Mouse (Mus musculus) ES-E14 (cell line): Measurements from ENCODE around the gene Baz2a. TPM values are rescaled to one million over a fixed set of nuclear protein-coding genes. Genes with fewer than 3 reads are reported as not detected.

Experiments
- DNase-seq: peaks from one replicate; pipeline ENCODE4 v3.0.0-alpha.2; 2013; ENCODE audit warnings: low read depth, low spot score
- H3K27ac ChIP-seq: 2 replicates; pipeline ENCODE4 v1.5.1; 2012; ENCODE audit warnings: low read depth, mild to moderate bottlenecking, low read length, moderate library complexity, mixed read lengths; ENCODE audit not compliant: poor library complexity, insufficient read depth, severe bottlenecking
- H3K36me3 ChIP-seq: 2 replicates; pipeline ENCODE4 v1.6.1; 2012; ENCODE audit warnings: mild to moderate bottlenecking, low read length, moderate library complexity, mixed read lengths; ENCODE audit not compliant: control insufficient read depth, poor library complexity, insufficient read depth, severe bottlenecking
- H3K4me1 ChIP-seq, 2 experiments: fragments of 150-350 bp in 1 of 2; sonication (generic) in 1 of 2; 2 replicates each; pipeline ENCODE4 v1.6.1; 2012; ENCODE audit warnings: low read length in 2 of 2, mild to moderate bottlenecking in 1 of 2, mixed read lengths in 1 of 2; ENCODE audit not compliant: control insufficient read depth in 2 of 2, insufficient read depth in 2 of 2, poor library complexity in 1 of 2
- H3K4me3 ChIP-seq, 2 experiments: fragments of 150-350 bp in 1 of 2; sonication (generic) in 1 of 2; 2 replicates each; pipeline ENCODE4 v1.5.1; 2012; ENCODE audit warnings: low read length in 2 of 2, low read depth in 1 of 2, mild to moderate bottlenecking in 1 of 2, mixed read lengths in 1 of 2; ENCODE audit not compliant: insufficient read depth in 1 of 2, poor library complexity in 1 of 2, severe bottlenecking in 1 of 2
- H3K9ac ChIP-seq: 2 replicates; pipeline ENCODE4 v1.6.1; 2012; ENCODE audit warnings: low read depth, mild to moderate bottlenecking, low read length, mixed read lengths; ENCODE audit not compliant: poor library complexity, insufficient read depth, severe bottlenecking
- H3K9me3 ChIP-seq: fragments of 150-350 bp; sonication (generic); 2 replicates; pipeline ENCODE4 v1.6.1; 2012; ENCODE audit warnings: low read depth, mild to moderate bottlenecking, low read length; ENCODE audit not compliant: control insufficient read depth, insufficient read depth
- CHD2 ChIP-seq: IDR thresholded peaks from 2 replicates; pipeline ENCODE4 v1.6.1; 2014; ENCODE audit warnings: mild to moderate bottlenecking, low read depth, low read length, inconsistent platforms
- HCFC1 ChIP-seq: IDR thresholded peaks from 2 replicates; pipeline ENCODE4 v1.6.1; 2012; ENCODE audit warnings: low read length, inconsistent platforms, borderline replicate concordance; ENCODE audit not compliant: insufficient read depth
- MAFK ChIP-seq: IDR thresholded peaks from 2 replicates; pipeline ENCODE4 v1.6.1; 2014; ENCODE audit warnings: mild to moderate bottlenecking, low read depth, low read length, inconsistent platforms; ENCODE audit not compliant: insufficient read depth
- ZC3H11A ChIP-seq: IDR thresholded peaks from 2 replicates; pipeline ENCODE4 v1.6.1; 2012; ENCODE audit warnings: low read depth, mild to moderate bottlenecking, inconsistent platforms, low read length, borderline replicate concordance
- ZNF384 ChIP-seq: IDR thresholded peaks from 2 replicates; pipeline ENCODE4 v1.6.1; 2012; ENCODE audit warnings: low read depth, low read length, inconsistent platforms
- in situ Hi-C, 2 experiments: fragments of 600-800 bp; cut with MboI; formaldehyde crosslinking; loops; one replicate each; pipeline ENCODE4 v1.15.1; 2025; ENCODE audit warnings: low sequenced_read_pairs in 2 of 2, inconsistent platforms in 1 of 2; ENCODE audit not compliant: unreplicated experiment in 2 of 2
- total RNA-seq: library from RNA; depleted of rRNA; stranded (reverse); fragments of 300-350 nt; gene quantifications from 2 replicates; pipeline ENCODE4 v1.2.3, GENCODE M21; 2012

Baz2a gene
- total RNA-seq, 1 experiment = 42.8 TPM

DNA sequence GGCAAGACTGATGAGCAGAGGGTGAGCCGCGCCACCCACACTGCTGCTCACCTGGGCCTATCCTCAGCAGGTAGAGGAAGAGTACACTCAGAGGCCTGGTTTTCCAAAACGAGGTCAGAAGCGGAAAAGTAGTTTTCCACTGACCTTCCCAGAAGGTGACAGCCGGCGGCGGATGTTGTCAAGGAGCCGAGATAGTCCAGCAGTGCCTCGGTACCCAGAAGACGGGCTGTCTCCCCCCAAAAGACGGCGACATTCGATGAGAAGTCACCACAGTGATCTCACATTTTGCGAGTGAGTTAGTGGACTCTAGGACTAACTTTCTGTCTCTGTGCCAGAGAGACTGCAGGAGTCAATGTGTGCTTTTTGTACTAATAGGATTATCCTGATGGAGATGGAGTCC is 34.6 kb downstream of the Baz2a start:
- in situ Hi-C loops = no loop called here
- DNase-seq = no peak
- H3K36me3 ChIP-seq = peaks cover 74% of the 10 kb centered on the region

DNA sequence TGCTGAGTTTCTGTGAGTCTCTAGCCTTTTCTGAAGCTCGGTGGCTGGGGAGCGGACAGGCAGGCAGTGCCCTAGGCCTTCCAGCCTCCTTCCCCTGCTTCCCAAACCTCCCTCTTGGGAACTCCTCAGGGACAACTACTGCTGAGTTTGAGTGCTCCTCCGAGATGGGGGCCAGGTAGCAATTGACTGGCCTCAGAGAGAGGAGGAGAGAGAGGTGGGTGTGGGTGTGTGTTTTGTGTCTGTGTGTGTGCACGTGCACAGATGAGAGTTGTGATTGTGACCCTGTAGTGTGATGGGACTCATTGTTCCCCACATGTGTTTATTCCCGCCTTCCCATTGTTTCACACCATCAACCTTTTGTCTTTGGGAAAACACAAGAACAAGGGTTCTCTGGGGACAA is 36.1 kb downstream of the Baz2a start:
- no peak overlapping the region for H3K27ac ChIP-seq
- DNase-seq = no peak
- in situ Hi-C loops = no loop called here
- H3K4me1 ChIP-seq = peaks cover 0 to 11% of the 10 kb centered on the region in 2 experiments; a peak in 2 of 4 replicates
- TF ChIP-seq ZNF384 (no peak), MAFK (no peak), HCFC1 (no peak), CHD2 (no peak), ZC3H11A (no peak)
- H3K9me3 ChIP-seq = no peaks in the 10 kb centered on the region
- H3K36me3 ChIP-seq = peaks cover 73% of the 10 kb centered on the region
- no peak overlapping the region for H3K9ac ChIP-seq
- no peak overlapping the region for H3K4me3 ChIP-seq

More for the DNA sequence above, 34.6 kb downstream of the Baz2a start:
- Histone ChIP-seq H3K27ac (no peak overlapping the region), H3K4me3 (no peak overlapping the region), H3K4me1 (peaks cover 0 to 9% of the 10 kb centered on the region in 2 experiments; a peak in 2 of 4 replicates), H3K9ac (no peak overlapping the region), H3K9me3 (no peaks in the 10 kb centered on the region)
- TF ChIP-seq HCFC1 (no peak), MAFK (no peak), ZC3H11A (no peak), ZNF384 (no peak), CHD2 (no peak)

DNA sequence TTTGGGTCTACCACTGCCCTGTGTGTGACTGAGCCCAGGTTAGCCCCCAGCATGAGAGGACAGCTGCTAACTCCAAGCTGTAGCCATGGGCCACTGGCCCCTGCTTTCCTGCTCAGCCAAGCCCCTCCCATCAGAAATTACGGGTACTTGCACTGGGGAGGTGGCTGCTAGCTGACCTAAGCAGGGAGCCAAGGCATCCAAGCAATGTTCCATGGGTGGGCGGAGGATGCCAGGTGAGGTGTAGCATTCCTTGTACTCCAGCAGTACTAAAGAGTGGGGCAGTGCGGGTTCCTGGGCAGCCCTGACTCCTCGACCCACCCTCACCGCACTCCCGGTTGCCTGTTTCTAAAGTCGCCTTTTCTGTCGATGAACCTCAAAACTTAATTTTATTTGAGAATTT is 36.8 kb downstream of the Baz2a start:
- in situ Hi-C loops = no loop called here
- no peaks in the 10 kb centered on the region for H3K9me3 ChIP-seq
- peaks cover 0 to 11% of the 10 kb centered on the region in 2 experiments; a peak in 2 of 4 replicates for H3K4me1 ChIP-seq
- peaks cover 68% of the 10 kb centered on the region for H3K36me3 ChIP-seq
- H3K9ac ChIP-seq = no peak overlapping the region
- no peak overlapping the region for H3K4me3 ChIP-seq
- H3K27ac ChIP-seq = no peak overlapping the region
- no peak for TF ChIP-seq HCFC1
- TF ChIP-seq ZC3H11A = no peak
- TF ChIP-seq CHD2 = no peak
- no peak for TF ChIP-seq ZNF384
- no peak for TF ChIP-seq MAFK
- DNase-seq = no peak

DNA sequence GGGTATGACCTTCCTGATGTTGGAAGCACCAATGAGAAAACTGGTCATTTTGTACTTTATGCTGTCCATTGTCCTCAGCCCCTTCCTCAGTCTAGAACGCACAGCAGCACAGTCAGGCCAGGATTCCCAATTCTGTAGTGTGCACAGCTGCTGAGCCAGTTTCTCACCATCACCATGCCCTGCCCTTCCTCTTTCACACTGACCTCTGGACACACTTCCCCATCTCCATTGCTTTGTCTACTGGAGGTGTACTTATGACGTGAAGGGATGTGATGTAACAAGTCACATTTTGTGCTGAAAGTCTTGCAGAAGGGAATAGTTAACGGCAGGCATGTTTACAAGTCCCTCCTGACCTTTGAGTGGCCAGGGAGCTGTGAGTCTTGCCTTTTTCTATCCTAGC is 39.9 kb downstream of the Baz2a start:
- no peak for TF ChIP-seq CHD2
- TF ChIP-seq ZNF384 = no peak
- TF ChIP-seq MAFK = no peak
- no peak for TF ChIP-seq ZC3H11A
- TF ChIP-seq HCFC1 = no peak
- H3K9ac ChIP-seq = no peak overlapping the region
- no peak for DNase-seq
- H3K9me3 ChIP-seq = no peaks in the 10 kb centered on the region
- peaks cover 0 to 15% of the 10 kb centered on the region in 2 experiments; a peak in 2 of 4 replicates for H3K4me1 ChIP-seq
- H3K36me3 ChIP-seq = peaks cover 43% of the 10 kb centered on the region
- no peak overlapping the region for H3K27ac ChIP-seq
- in situ Hi-C loops = no loop called here
- H3K4me3 ChIP-seq = no peak overlapping the region

DNA sequence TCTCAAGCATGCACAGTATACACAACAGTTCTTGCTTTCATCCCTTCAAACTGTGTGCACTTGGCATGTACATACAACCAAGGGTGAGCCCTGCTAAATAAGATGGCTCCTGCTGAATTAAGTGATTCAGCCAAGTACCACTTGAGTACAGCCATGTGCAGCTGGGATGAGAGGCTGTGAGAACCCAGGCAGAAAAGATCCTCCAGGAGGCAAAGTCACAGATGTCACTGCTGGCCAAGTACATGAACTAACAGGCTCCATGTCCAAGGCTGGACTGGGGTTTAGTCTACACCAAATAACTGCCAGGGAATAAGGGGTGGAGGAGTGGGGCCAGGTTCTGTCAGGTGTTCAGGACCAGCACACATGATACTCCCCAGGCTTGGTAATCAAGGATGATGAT is 40.4 kb downstream of the Baz2a start:
- Histone ChIP-seq H3K36me3 (peaks cover 38% of the 10 kb centered on the region), H3K4me3 (no peak overlapping the region), H3K4me1 (peaks cover 0 to 15% of the 10 kb centered on the region in 2 experiments; a peak in 2 of 4 replicates), H3K9me3 (no peaks in the 10 kb centered on the region), H3K9ac (no peak overlapping the region), H3K27ac (no peak overlapping the region)
- DNase-seq = no peak
- in situ Hi-C loops = no loop called here
- TF ChIP-seq HCFC1 (no peak), CHD2 (no peak), ZNF384 (no peak), MAFK (no peak), ZC3H11A (no peak)
